Mouse (Mus musculus) ES-Bruce4 (cell line): ENCODE measurements at regions not wholly inside any gene's neighbourhood (a gene's known extent, or its start where the extent isn't known, plus 50 kb on each side); places are given as distances from the start of the nearest gene placed in this dataset.

ENCODE experiments used
- CTCF ChIP-seq: IDR thresholded peaks from one replicate; pipeline ENCODE4 v1.8.1; 2011; ENCODE audit warnings: low read depth, low read length
- POLR2A ChIP-seq: IDR thresholded peaks from one replicate; pipeline ENCODE4 v1.8.1; 2011; ENCODE audit warnings: low read length; ENCODE audit not compliant: insufficient read depth

DNA sequence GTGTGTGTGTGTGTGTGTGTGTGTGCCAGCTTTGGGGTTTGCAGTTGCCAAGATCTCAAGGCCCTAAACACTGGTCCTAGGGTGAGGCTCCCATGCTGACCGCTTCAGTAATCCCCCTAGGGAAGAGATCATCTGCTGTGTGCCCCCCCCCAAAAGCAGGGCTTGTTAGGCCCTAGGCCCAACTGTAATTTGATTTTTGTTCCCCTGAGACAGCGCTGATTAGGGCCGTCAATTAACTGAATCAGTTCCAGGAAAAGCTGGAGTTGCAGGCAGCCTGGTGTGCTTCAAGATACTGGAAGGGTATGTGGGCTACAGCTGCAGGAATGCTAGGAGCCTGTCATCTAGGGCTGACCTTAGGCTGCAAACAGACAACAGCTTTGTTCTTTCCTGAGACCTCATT lies 111.4 kb downstream of the Edn3 start:
- TF ChIP-seq CTCF (no peak), POLR2A (no peak)
